ENCODE assay signal across 8 mouse cellular contexts in genomic region chr10:88146187-88146586, GRCm38 (mm10). TPM values are rescaled to one million over a fixed set of nuclear protein-coding genes. Genes with fewer than 3 reads are reported as not detected.
DNase-seq lines count a peak whose midpoint lies in the region; ATAC-seq and TF ChIP-seq lines count a peak whose summit lies in the region.

No protein-coding gene starts in this region.

- H3K27ac ChIP-seq in heart, embryonic 14.5 days (replicated peaks in 1 of 2; ENCODE audit: control insufficient read depth in 1 of 2, insufficient read depth in 1 of 2, low read depth in 2 of 2, low read length in 2 of 2): no peak overlapping the region

- H3K27me3 ChIP-seq in heart, embryonic 14.5 days (ENCODE audit: control insufficient read depth, insufficient read depth, low read length): no peaks in the 10 kb centered on the region
- no peaks in the 10 kb centered on the region for H3K27me3 ChIP-seq in G1E (ENCODE audit: insufficient read depth, low read length)

- no peak for TF ChIP-seq CTCF in G1E (IDR thresholded peaks at IDR 0.05; ENCODE audit: low read depth, low read length)

- WGBS in heart, embryonic 14.5 days: 17% methylated on average over 7 of the region's 7 CpGs

- H3K9ac ChIP-seq in heart, embryonic 14.5 days (ENCODE audit: low read length): peak overlapping the region; percentile 86

- peaks cover 0 to 19% of the 10 kb centered on the region in 2 experiments; a peak in 2 of 4 replicates for H3K4me1 ChIP-seq in heart, embryonic 14.5 days (ENCODE audit: control insufficient read depth in 2 of 2, insufficient read depth in 2 of 2, low read length in 2 of 2)
- H3K4me1 ChIP-seq in G1E (ENCODE audit: insufficient read depth, low read depth, low read length): peaks cover 24% of the 10 kb centered on the region

- peak overlapping the region; percentile 79 to 89 for H3K4me3 ChIP-seq in heart, embryonic 14.5 days (ENCODE audit: control insufficient read depth in 1 of 2, insufficient read depth in 1 of 2, low read depth in 1 of 2, low read length in 2 of 2)
- peak overlapping the region; percentile 98 for H3K4me3 ChIP-seq in G1E (ENCODE audit: low read depth, low read length)

- H3K36me3 ChIP-seq in heart, embryonic 14.5 days (ENCODE audit: control insufficient read depth, insufficient read depth, low read length): peaks cover 33% of the 10 kb centered on the region
- peaks cover 54% of the 10 kb centered on the region for H3K36me3 ChIP-seq in G1E (replicated peaks)

- no peak for DNase-seq in heart, adult 8-10 months (ENCODE audit: low spot score)
- peak; percentile 3 for DNase-seq in G1E (ENCODE audit: low spot score)
- no peak for DNase-seq in adrenal gland, adult 2 months
- DNase-seq in adrenal gland, postnatal 14 days: no peak
- DNase-seq in layer of hippocampus, adult 18-20 months (ENCODE audit: low spot score in 2 of 2): no peak

- H3K4me2 ChIP-seq in heart, embryonic 14.5 days (ENCODE audit: low read length): peak overlapping the region; percentile 85

- no peaks in the 10 kb centered on the region for H3K9me3 ChIP-seq in heart, embryonic 14.5 days (ENCODE audit: control insufficient read depth, low read length)
- no peaks in the 10 kb centered on the region for H3K9me3 ChIP-seq in G1E (replicated peaks)

- ATAC-seq in heart, embryonic 14.5 days (ENCODE audit: insufficient number of reproducible peaks, insufficient read depth, low FRiP score, low read depth): no peak
- no peak for ATAC-seq in G1E (ENCODE audit: extremely low read depth, insufficient number of reproducible peaks, low FRiP score, poor library complexity, severe bottlenecking)
- ATAC-seq in granulocyte monocyte progenitor cell, adult 5-6 weeks (replicated peaks; ENCODE audit: poor library complexity, severe bottlenecking): peak; percentile 4; the same call in 1 of the 2 replicates
- ATAC-seq in megakaryocyte-erythroid progenitor cell, adult 5-6 weeks (replicated peaks; ENCODE audit: low FRiP score, low TSS enrichment, poor library complexity, severe bottlenecking): peak; percentile 33

RNA-seq across cellular contexts. Expression of gene Parpbp, which starts 0.6 kb away (rescaled TPM):
- polyA plus RNA-seq in heart, embryonic 14.5 days (2014; fragmentation: Nextera tagmentation; extraction: Ambion mirVana): 11.1 and 15.1 TPM in 2 replicates
- total RNA-seq in heart, adult 8-10 months (2022): under 1 TPM in 3 of 4 experiments, not detected in 1; 0.09 to 0.16 (median 0.14) TPM
- total RNA-seq in G1E (2014; fragmentation: Nextera tagmentation) (36.1 and 39.4 TPM in 2 replicates), G1E (2017) (36.0 and 39.8 TPM in 2 replicates)
- 1.4 and 1.6 TPM in 2 replicates for polyA plus RNA-seq in G1E (2012)
- 9.4 and 9.5 TPM in 2 replicates for total RNA-seq in granulocyte monocyte progenitor cell, adult 5-6 weeks (2014; fragmentation: Nextera tagmentation)
- total RNA-seq in granulocyte monocyte progenitor cell, adult 5-6 weeks (2017): 23.2 and 34.2 TPM in 2 replicates
- 12.6 and 22.4 TPM in 2 replicates for total RNA-seq in megakaryocyte-erythroid progenitor cell, adult 5-6 weeks (2014; fragmentation: Nextera tagmentation)
- 15.8 and 28.6 TPM in 2 replicates for total RNA-seq in megakaryocyte-erythroid progenitor cell, adult 5-6 weeks (2017)
- total RNA-seq in adrenal gland, adult 2 months (2021): under 1 TPM; 0.62 to 0.89 TPM
- polyA plus RNA-seq in adrenal gland, adult 2 months (2012; rRNA removed): 0.12 and 0.20 TPM in 2 replicates
- 4.2 and 5.2 TPM in 2 replicates for total RNA-seq in adrenal gland, postnatal 14 days (2021)
- 1 to 10 TPM in 1 of 2 experiments, under 1 TPM in 1; 0.54 to 1.3 TPM for total RNA-seq in layer of hippocampus, adult 18-20 months (2021)

RNA-seq across cellular contexts. Expression of gene Nup37, which starts 0.6 kb away (rescaled TPM):
- polyA plus RNA-seq in heart, embryonic 14.5 days (2014; fragmentation: Nextera tagmentation; extraction: Ambion mirVana): 34.5 and 39.7 TPM in 2 replicates
- 10 to 100 TPM in 1 of 4 experiments, 1 to 10 TPM in 3; 6.2 to 10.8 (median 7.0) TPM for total RNA-seq in heart, adult 8-10 months (2022)
- total RNA-seq in G1E (2014; fragmentation: Nextera tagmentation): 32.2 and 42.1 TPM in 2 replicates
- 118 and 125 TPM in 2 replicates for total RNA-seq in G1E (2017)
- 5.2 and 7.4 TPM in 2 replicates for polyA plus RNA-seq in G1E (2012)
- total RNA-seq in granulocyte monocyte progenitor cell, adult 5-6 weeks (2014; fragmentation: Nextera tagmentation): 37.2 and 57.7 TPM in 2 replicates
- total RNA-seq in granulocyte monocyte progenitor cell, adult 5-6 weeks (2017): 89.4 and 125 TPM in 2 replicates
- total RNA-seq in megakaryocyte-erythroid progenitor cell, adult 5-6 weeks (2014; fragmentation: Nextera tagmentation): 39.6 and 50.6 TPM in 2 replicates
- total RNA-seq in megakaryocyte-erythroid progenitor cell, adult 5-6 weeks (2017): 67.1 and 72.9 TPM in 2 replicates
- total RNA-seq in adrenal gland, adult 2 months (2021): 10 to 100 TPM in 1 of 2 experiments, 1 to 10 TPM in 1; 7.1 to 12.0 TPM
- polyA plus RNA-seq in adrenal gland, adult 2 months (2012; rRNA removed): 0.80 and 0.95 TPM in 2 replicates
- 13.3 and 15.2 TPM in 2 replicates for total RNA-seq in adrenal gland, postnatal 14 days (2021)
- total RNA-seq in layer of hippocampus, adult 18-20 months (2021): 1 to 10 TPM; 5.3 to 6.1 TPM

RNA-seq across cellular contexts. Expression of gene Washc3, which starts 54.7 kb away (rescaled TPM):
- polyA plus RNA-seq in heart, embryonic 14.5 days (2014; fragmentation: Nextera tagmentation; extraction: Ambion mirVana): 55.0 and 57.0 TPM in 2 replicates
- 10 to 100 TPM; 31.7 to 39.8 (median 32.9) TPM for total RNA-seq in heart, adult 8-10 months (2022)
- total RNA-seq in G1E (2014; fragmentation: Nextera tagmentation) (103 and 116 TPM in 2 replicates), G1E (2017) (59.9 and 62.6 TPM in 2 replicates)
- 17.6 and 23.0 TPM in 2 replicates for polyA plus RNA-seq in G1E (2012)
- total RNA-seq in granulocyte monocyte progenitor cell, adult 5-6 weeks (2014; fragmentation: Nextera tagmentation): 69.6 and 93.3 TPM in 2 replicates
- 33.0 and 33.9 TPM in 2 replicates for total RNA-seq in granulocyte monocyte progenitor cell, adult 5-6 weeks (2017)
- 35.0 and 69.9 TPM in 2 replicates for total RNA-seq in megakaryocyte-erythroid progenitor cell, adult 5-6 weeks (2014; fragmentation: Nextera tagmentation)
- total RNA-seq in megakaryocyte-erythroid progenitor cell, adult 5-6 weeks (2017): 21.4 and 33.3 TPM in 2 replicates
- total RNA-seq in adrenal gland, adult 2 months (2021): 10 to 100 TPM; 52.5 to 55.0 TPM
- 3.8 and 6.2 TPM in 2 replicates for polyA plus RNA-seq in adrenal gland, adult 2 months (2012; rRNA removed)
- total RNA-seq in adrenal gland, postnatal 14 days (2021): 47.8 and 48.4 TPM in 2 replicates
- 10 to 100 TPM; 21.0 to 24.3 TPM for total RNA-seq in layer of hippocampus, adult 18-20 months (2021)

RNA-seq across cellular contexts. Expression of gene Pmch, which starts 55.3 kb away (rescaled TPM):
- polyA plus RNA-seq in heart, embryonic 14.5 days (2014; fragmentation: Nextera tagmentation; extraction: Ambion mirVana): 0.34 and 0.99 TPM in 2 replicates
- total RNA-seq in heart, adult 8-10 months (2022): not detected
- total RNA-seq in G1E (2014; fragmentation: Nextera tagmentation) (not detected in 2 replicates), G1E (2017) (0.16 TPM in 1 of 2 replicates, not detected in the other)
- not detected in 2 replicates for polyA plus RNA-seq in G1E (2012)
- not detected in 2 replicates for total RNA-seq in granulocyte monocyte progenitor cell, adult 5-6 weeks (2014; fragmentation: Nextera tagmentation)
- total RNA-seq in granulocyte monocyte progenitor cell, adult 5-6 weeks (2017): not detected in 2 replicates
- total RNA-seq in megakaryocyte-erythroid progenitor cell, adult 5-6 weeks (2014; fragmentation: Nextera tagmentation): not detected in 2 replicates
- total RNA-seq in megakaryocyte-erythroid progenitor cell, adult 5-6 weeks (2017): not detected in 2 replicates
- total RNA-seq in adrenal gland, adult 2 months (2021): not detected
- polyA plus RNA-seq in adrenal gland, adult 2 months (2012; rRNA removed): not detected in 2 replicates
- not detected in 2 replicates for total RNA-seq in adrenal gland, postnatal 14 days (2021)
- total RNA-seq in layer of hippocampus, adult 18-20 months (2021): 1 to 10 TPM in 1 of 2 experiments, under 1 TPM in 1; 0.46 to 1.5 TPM

Comparison
In these comparisons a context has a peak if more than half of its experiments do, and no peak if none do; other contexts are left out.
1. ATAC-seq: peak in granulocyte monocyte progenitor cell, adult 5-6 weeks (single experiment) and megakaryocyte-erythroid progenitor cell, adult 5-6 weeks (single experiment); none in heart, embryonic 14.5 days (single experiment) and G1E (single experiment).